Mouse (Mus musculus): ENCODE results near the gene Cul4a.

DNA sequence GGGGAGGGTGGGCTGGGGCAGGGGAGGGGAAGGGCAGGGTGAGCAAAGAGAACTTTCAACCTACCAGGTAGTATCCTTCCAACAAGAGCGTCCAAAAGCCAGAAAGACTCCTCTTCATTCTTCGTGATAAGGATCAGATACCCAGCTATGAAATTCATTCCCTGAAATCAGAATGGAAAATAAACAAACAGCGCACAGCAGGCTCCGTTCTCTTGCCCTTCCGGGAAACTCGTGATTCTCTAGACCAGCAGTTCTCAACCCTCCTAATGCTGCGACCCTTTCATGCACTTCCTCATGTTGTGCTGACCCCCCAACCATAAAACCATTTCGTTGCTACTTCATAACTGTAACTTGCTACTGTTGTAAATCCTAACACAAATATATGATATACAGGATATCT, 81.4 kb downstream of the Cul4a start:
- TF ChIP-seq POLR2A (IDR thresholded peaks at IDR 0.05; ENCODE audit: insufficient read depth, low read depth, low read length) (no peak), CTCF (IDR thresholded peaks at IDR 0.05) (no peak)

Data from heart, adult 2 months (tissue).